ENCODE assay signal across 11 mouse cellular contexts in the genomic region with DNA sequence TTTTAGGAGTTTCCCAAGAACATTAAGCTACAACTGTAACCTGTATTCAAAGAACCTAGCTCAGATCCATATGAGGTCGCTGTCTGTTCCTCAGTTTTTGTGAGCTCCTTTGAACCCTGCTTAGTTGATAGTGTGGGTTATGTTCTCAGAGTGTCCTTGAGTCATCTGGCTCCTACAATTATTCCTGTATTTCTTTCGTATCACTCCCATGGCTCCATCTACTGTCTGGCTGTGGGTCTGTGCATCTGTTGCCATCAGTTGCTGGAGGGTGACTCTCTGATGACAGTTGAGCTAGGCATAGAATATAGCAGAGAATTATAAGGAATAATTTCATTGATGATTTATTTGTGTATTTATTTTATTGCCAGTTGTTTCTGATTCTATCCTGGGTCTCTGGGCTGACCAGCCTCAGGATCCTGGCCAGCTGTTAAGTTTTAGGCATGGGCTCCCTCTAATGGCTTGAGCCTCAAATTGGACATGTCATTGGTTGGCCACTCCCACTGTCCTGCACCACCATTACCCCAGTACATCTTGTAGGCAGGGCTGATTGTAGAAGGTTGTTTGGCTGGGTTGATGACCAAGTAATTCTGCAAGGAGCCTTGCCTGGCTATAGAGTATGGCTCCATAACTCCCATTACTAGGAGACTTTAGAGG.
DNase-seq lines count a peak whose midpoint lies in the region; ATAC-seq and TF ChIP-seq lines count a peak whose summit lies in the region.
"Had no signal": no experiment of that assay in that cellular context is flagged by ENCODE, and none has a peak within 500 bp of the region (broad histone marks: within the 10 kb centered on the region; RNA-seq: fewer than 3 reads in every experiment).

No protein-coding gene starts in this region.

- no peak for TF ChIP-seq POLR2A in kidney, adult 2 months (IDR thresholded peaks at IDR 0.05; ENCODE audit: low read depth, low read length)
- TF ChIP-seq POLR2A in ES-Bruce4 (IDR thresholded peaks at IDR 0.05; ENCODE audit: insufficient read depth, low read length) = no peak

- no peaks in the 10 kb centered on the region for H3K4me1 ChIP-seq in kidney, adult 2 months (ENCODE audit: control insufficient read depth, insufficient read depth, low read length)
- H3K4me1 ChIP-seq in ES-Bruce4 (ENCODE audit: control insufficient read depth, insufficient read depth, low read length) = no peaks in the 10 kb centered on the region
- no peaks in the 10 kb centered on the region for H3K4me1 ChIP-seq in lung, embryonic 16.5 days (replicated peaks; ENCODE audit: control insufficient read depth, insufficient read depth, low read length)
- H3K4me1 ChIP-seq: limb, embryonic 12.5 days; megakaryocyte, embryonic 14.5 days had no signal

- H3K4me3 ChIP-seq in kidney, adult 2 months (ENCODE audit: insufficient read depth, low read depth, low read length) = no peak overlapping the region
- H3K4me3 ChIP-seq in ES-Bruce4 (ENCODE audit: low read depth, low read length) = no peak overlapping the region
- H3K4me3 ChIP-seq in lung, embryonic 16.5 days (ENCODE audit: low read length) = no peak overlapping the region
- H3K4me3 ChIP-seq: limb, embryonic 12.5 days; megakaryocyte, embryonic 14.5 days had no signal

- no peaks in the 10 kb centered on the region for H3K9me3 ChIP-seq in ES-Bruce4 (replicated peaks; ENCODE audit: control insufficient read depth, insufficient read depth, low read length, poor library complexity, severe bottlenecking)
- H3K9me3 ChIP-seq in lung, embryonic 16.5 days (ENCODE audit: control insufficient read depth, low read length) = no peaks in the 10 kb centered on the region
- H3K9me3 ChIP-seq: limb, embryonic 12.5 days; megakaryocyte, embryonic 14.5 days had no signal

- peak; percentile 31 for DNase-seq in kidney, adult 2 months
- DNase-seq in kidney, adult 11 months = no peak
- DNase-seq in brain, adult 2 months (ENCODE audit: low read depth, low spot score) = peak; percentile 2
- DNase-seq in T-cell, adult 2 months (ENCODE audit: low spot score) = no peak
- DNase-seq in spleen, postnatal 4 days (ENCODE audit: low spot score in 2 of 2) = no peak
- DNase-seq: thymus, postnatal 36 days had no signal

- H3K36me3 ChIP-seq in kidney, adult 2 months (ENCODE audit: control insufficient read depth, insufficient read depth, low read length) = no peaks in the 10 kb centered on the region
- no peaks in the 10 kb centered on the region for H3K36me3 ChIP-seq in ES-Bruce4 (ENCODE audit: control insufficient read depth, insufficient read depth, low read length, poor library complexity, severe bottlenecking)
- no peaks in the 10 kb centered on the region for H3K36me3 ChIP-seq in lung, embryonic 16.5 days (ENCODE audit: control insufficient read depth, insufficient read depth, low read length)
- H3K36me3 ChIP-seq: limb, embryonic 12.5 days had no signal

- no peak; the same call in 1 of the 2 replicates for TF ChIP-seq CTCF in kidney, adult 2 months (conservative IDR thresholded peaks at IDR 0.05; ENCODE audit: insufficient read depth, insufficient read length, low read depth, low read length)
- peak; percentile 23 for TF ChIP-seq CTCF in ES-Bruce4 (IDR thresholded peaks at IDR 0.05; ENCODE audit: low read depth, low read length)

- WGBS in kidney, adult 2 months = 65% methylated on average over 2 of the region's 2 CpGs
- WGBS in lung, embryonic 16.5 days = 63% methylated on average over 2 of the region's 2 CpGs

- no peak overlapping the region for H3K9ac ChIP-seq in ES-Bruce4 (ENCODE audit: low read depth, poor library complexity, severe bottlenecking)
- no peak overlapping the region for H3K9ac ChIP-seq in lung, embryonic 16.5 days (ENCODE audit: low read length)
- H3K9ac ChIP-seq: limb, embryonic 12.5 days had no signal

- H3K27me3 ChIP-seq in kidney, adult 2 months (replicated peaks; ENCODE audit: control insufficient read depth, insufficient read depth, low read length) = no peaks in the 10 kb centered on the region
- H3K27me3 ChIP-seq in ES-Bruce4 (ENCODE audit: control insufficient read depth, insufficient read depth, low read length, poor library complexity, severe bottlenecking) = no peaks in the 10 kb centered on the region
- H3K27me3 ChIP-seq in lung, embryonic 16.5 days (ENCODE audit: control insufficient read depth, insufficient read depth, low read depth, low read length) = no peaks in the 10 kb centered on the region
- H3K27me3 ChIP-seq: limb, embryonic 12.5 days; megakaryocyte, embryonic 14.5 days had no signal

- no peak for TF ChIP-seq EP300 in ES-Bruce4 (IDR thresholded peaks at IDR 0.05; ENCODE audit: insufficient read depth, low read depth, low read length)

- H3K4me2 ChIP-seq in lung, embryonic 16.5 days (ENCODE audit: low read depth, low read length) = no peak overlapping the region
- H3K4me2 ChIP-seq: limb, embryonic 12.5 days had no signal

- peak; percentile 72; the same call in 1 of the 2 replicates for ATAC-seq in lung, embryonic 16.5 days (ENCODE audit: low read depth)
- no peak for ATAC-seq in activated CD4-positive, CD25-positive, alpha-beta regulatory T cell, adult 4 months

- H3K27ac ChIP-seq in kidney, adult 2 months (ENCODE audit: insufficient read depth, low read depth, low read length) = no peak overlapping the region
- no peak overlapping the region for H3K27ac ChIP-seq in ES-Bruce4 (ENCODE audit: insufficient read depth, low read length)
- no peak overlapping the region for H3K27ac ChIP-seq in lung, embryonic 16.5 days (ENCODE audit: low read length)
- H3K27ac ChIP-seq: limb, embryonic 12.5 days had no signal

Comparison
In these comparisons a context has a peak if more than half of its experiments do, and no peak if none do; other contexts are left out.
1. DNase-seq: peak in kidney, adult 2 months (single experiment) and brain, adult 2 months (single experiment); none in kidney, adult 11 months (single experiment), T-cell, adult 2 months (single experiment) and spleen, postnatal 4 days (0 of 2).